Mouse (Mus musculus) lung, postnatal 0 days (tissue): ENCODE results near the gene Apeh.

Experiments used
- CTCF ChIP-seq: IDR thresholded peaks from 2 replicates; pipeline ENCODE4 v1.5.1; 2016; ENCODE audit warnings: antibody characterized with exemption, mild to moderate bottlenecking
- EP300 ChIP-seq: IDR thresholded peaks from 2 replicates; pipeline ENCODE4 v1.6.1; 2016; ENCODE audit warnings: antibody characterized with exemption, mild to moderate bottlenecking, control low read depth

DNA sequence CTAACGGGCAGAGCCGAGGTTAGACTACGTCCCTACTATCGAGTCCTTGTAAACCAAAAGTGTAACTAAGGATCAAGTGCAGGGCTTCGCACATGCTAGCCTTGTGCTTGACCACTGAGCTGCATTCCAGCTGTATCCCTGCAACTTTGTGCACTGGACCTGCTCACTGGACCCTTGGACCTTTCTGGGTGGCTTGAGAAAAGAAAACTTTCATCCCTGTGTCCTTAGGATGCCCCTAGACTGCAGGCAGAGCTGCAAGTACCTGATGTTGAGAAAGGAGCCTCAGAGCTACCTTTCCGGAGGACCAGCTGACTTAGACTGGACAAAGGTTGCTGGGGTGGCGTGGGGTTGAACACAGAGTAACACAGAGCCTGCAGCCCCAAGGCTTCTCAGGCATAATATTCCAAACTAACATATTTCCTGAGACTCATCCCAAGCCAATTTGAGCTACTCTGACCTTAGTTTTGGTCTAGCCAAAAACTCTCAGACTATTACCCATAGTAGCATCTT, 3.7 kb downstream of the Apeh start:
- TF ChIP-seq CTCF (no peak), EP300 (no peak)
